Comparison of ENCODE assay signal across 15 mouse cellular contexts in the genomic region with DNA sequence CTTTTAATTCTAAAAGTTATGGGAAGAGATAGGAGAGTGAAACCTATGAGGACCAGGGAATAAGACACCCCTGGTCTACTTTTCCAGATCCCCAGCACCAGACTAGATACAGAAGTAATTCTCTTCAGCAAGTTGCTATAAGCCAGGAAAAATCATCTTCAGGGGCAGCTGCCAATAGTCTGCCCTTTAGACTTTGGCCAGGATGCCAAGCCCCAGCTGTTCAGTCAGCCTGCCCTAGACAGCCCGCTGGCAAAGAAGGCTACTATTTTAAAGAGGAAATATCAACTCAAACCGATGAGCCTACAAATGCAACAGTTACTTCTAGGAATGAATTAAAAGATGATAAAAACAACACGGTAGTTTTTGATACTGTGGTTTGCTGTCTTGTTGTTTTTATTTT.
DNase-seq lines count a peak whose midpoint lies in the region; ATAC-seq and TF ChIP-seq lines count a peak whose summit lies in the region.
"Had no signal": no experiment of that assay in that cellular context is flagged by ENCODE, and none has a peak within 500 bp of the region (broad histone marks: within the 10 kb centered on the region; RNA-seq: fewer than 3 reads in every experiment).

No protein-coding gene starts in this region.

- no peaks in the 10 kb centered on the region for H3K9me3 ChIP-seq in forebrain, postnatal 0 days (ENCODE audit: low read length)
- no peaks in the 10 kb centered on the region for H3K9me3 ChIP-seq in forebrain, embryonic 14.5 days (replicated peaks; ENCODE audit: control insufficient read depth, low read length)
- H3K9me3 ChIP-seq in kidney, embryonic 15.5 days (replicated peaks) = no peaks in the 10 kb centered on the region
- H3K9me3 ChIP-seq: neural tube, embryonic 13.5 days had no signal

- no peak overlapping the region for H3K4me3 ChIP-seq in forebrain, postnatal 0 days (ENCODE audit: low read depth, low read length)
- no peak overlapping the region for H3K4me3 ChIP-seq in forebrain, embryonic 14.5 days (ENCODE audit: low read depth, low read length)
- no peak overlapping the region for H3K4me3 ChIP-seq in kidney, adult 2 months (ENCODE audit: insufficient read depth, low read depth, low read length)
- H3K4me3 ChIP-seq in kidney, embryonic 15.5 days (replicated peaks) = no peak overlapping the region
- H3K4me3 ChIP-seq in thymus, adult 2 months (ENCODE audit: control insufficient read depth, insufficient read depth, low read length) = no peak overlapping the region
- H3K4me3 ChIP-seq: heart, adult 2 months; neural tube, embryonic 13.5 days had no signal

- intact Hi-C loops in gastrocnemius, postnatal 14 days (cut with DNase I; ENCODE audit: low total_unique reads) = no loop called here

- no peaks in the 10 kb centered on the region for H3K36me3 ChIP-seq in forebrain, postnatal 0 days (ENCODE audit: insufficient read depth)
- H3K36me3 ChIP-seq in forebrain, embryonic 14.5 days (ENCODE audit: control insufficient read depth, insufficient read depth, low read length) = no peaks in the 10 kb centered on the region
- no peaks in the 10 kb centered on the region for H3K36me3 ChIP-seq in kidney, adult 2 months (ENCODE audit: control insufficient read depth, insufficient read depth, low read length)
- H3K36me3 ChIP-seq in kidney, embryonic 15.5 days = no peaks in the 10 kb centered on the region
- H3K36me3 ChIP-seq in thymus, adult 2 months (ENCODE audit: control insufficient read depth, insufficient read depth, low read length) = no peaks in the 10 kb centered on the region
- H3K36me3 ChIP-seq: neural tube, embryonic 13.5 days had no signal

- H3K27me3 ChIP-seq in forebrain, postnatal 0 days (ENCODE audit: insufficient read depth, low read length) = no peaks in the 10 kb centered on the region
- H3K27me3 ChIP-seq in forebrain, embryonic 14.5 days (replicated peaks; ENCODE audit: control insufficient read depth, insufficient read depth, low read length) = no peaks in the 10 kb centered on the region
- no peaks in the 10 kb centered on the region for H3K27me3 ChIP-seq in kidney, adult 2 months (replicated peaks; ENCODE audit: control insufficient read depth, insufficient read depth, low read length)
- no peaks in the 10 kb centered on the region for H3K27me3 ChIP-seq in kidney, embryonic 15.5 days
- no peaks in the 10 kb centered on the region for H3K27me3 ChIP-seq in thymus, adult 2 months (ENCODE audit: control insufficient read depth, insufficient read depth, low read length)
- H3K27me3 ChIP-seq: neural tube, embryonic 13.5 days had no signal

- WGBS in forebrain, postnatal 0 days = 66% methylated on average over 3 of the region's 3 CpGs
- WGBS in forebrain, embryonic 14.5 days = 82% methylated on average over 3 of the region's 3 CpGs
- WGBS in kidney, adult 2 months = 56% methylated on average over 3 of the region's 3 CpGs
- 77% methylated on average over 3 of the region's 3 CpGs for WGBS in kidney, embryonic 15.5 days
- WGBS in thymus, adult 2 months = 87% methylated on average over 3 of the region's 3 CpGs

- H3K27ac ChIP-seq in forebrain, postnatal 0 days (ENCODE audit: low read depth, low read length) = no peak overlapping the region
- no peak overlapping the region for H3K27ac ChIP-seq in forebrain, embryonic 14.5 days (ENCODE audit: low read depth, low read length)
- H3K27ac ChIP-seq in kidney, adult 2 months (ENCODE audit: insufficient read depth, low read depth, low read length) = no peak overlapping the region
- H3K27ac ChIP-seq in kidney, embryonic 15.5 days = no peak overlapping the region
- no peak overlapping the region for H3K27ac ChIP-seq in thymus, adult 2 months (ENCODE audit: control insufficient read depth, insufficient read depth, low read length)
- H3K27ac ChIP-seq: heart, adult 2 months; neural tube, embryonic 13.5 days had no signal

- no peak overlapping the region for H3K4me2 ChIP-seq in forebrain, postnatal 0 days (ENCODE audit: low read depth)
- no peak overlapping the region for H3K4me2 ChIP-seq in forebrain, embryonic 14.5 days (ENCODE audit: low read length)
- no peak overlapping the region for H3K4me2 ChIP-seq in kidney, embryonic 15.5 days
- H3K4me2 ChIP-seq: midbrain, embryonic 11.5 days; neural tube, embryonic 13.5 days had no signal

- peak; percentile 11 for DNase-seq in forebrain, postnatal 0 days
- DNase-seq in forebrain, embryonic 14.5 days (ENCODE audit: low spot score) = no peak
- peak; percentile 79 for DNase-seq in kidney, adult 2 months
- DNase-seq in gastrocnemius, postnatal 14 days = peak; percentile 16
- DNase-seq in kidney, postnatal 14 days = peak; percentile 40
- no peak for DNase-seq in thymus, adult 2 months
- DNase-seq: heart, adult 2 months; heart, postnatal 4 days; spleen, adult 18-20 months; thymus, postnatal 36 days had no signal

- no peak overlapping the region for H3K9ac ChIP-seq in forebrain, postnatal 0 days
- no peak overlapping the region for H3K9ac ChIP-seq in forebrain, embryonic 14.5 days (ENCODE audit: low read length)
- H3K9ac ChIP-seq in kidney, embryonic 15.5 days = no peak overlapping the region
- H3K9ac ChIP-seq: neural tube, embryonic 13.5 days had no signal

- TF ChIP-seq POLR2A in kidney, adult 2 months (IDR thresholded peaks at IDR 0.05; ENCODE audit: low read depth, low read length) = no peak
- no peak for TF ChIP-seq POLR2A in thymus, adult 2 months (IDR thresholded peaks at IDR 0.05; ENCODE audit: control insufficient read depth, extremely low read depth, insufficient read depth, low read length, poor library complexity)

- ATAC-seq in forebrain, postnatal 0 days = no peak; the same call in 1 of the 2 replicates
- ATAC-seq in forebrain, embryonic 14.5 days = no peak
- no peak for ATAC-seq in kidney, embryonic 15.5 days (replicated peaks; ENCODE audit: low FRiP score)
- ATAC-seq: forebrain, embryonic 16.5 days; lung, postnatal 0 days had no signal

- no peaks in the 10 kb centered on the region for H3K4me1 ChIP-seq in forebrain, postnatal 0 days (ENCODE audit: insufficient read depth)
- H3K4me1 ChIP-seq in forebrain, embryonic 14.5 days (ENCODE audit: control insufficient read depth, insufficient read depth, low read length) = no peaks in the 10 kb centered on the region
- H3K4me1 ChIP-seq in kidney, adult 2 months (ENCODE audit: control insufficient read depth, insufficient read depth, low read length) = no peaks in the 10 kb centered on the region
- no peaks in the 10 kb centered on the region for H3K4me1 ChIP-seq in kidney, embryonic 15.5 days
- no peaks in the 10 kb centered on the region for H3K4me1 ChIP-seq in thymus, adult 2 months (replicated peaks; ENCODE audit: control insufficient read depth, insufficient read depth, low read length)
- H3K4me1 ChIP-seq: neural tube, embryonic 13.5 days had no signal

- TF ChIP-seq CTCF in forebrain, postnatal 0 days (IDR thresholded peaks at IDR 0.05; ENCODE audit: low read depth) = no peak
- TF ChIP-seq CTCF in kidney, adult 2 months (conservative IDR thresholded peaks at IDR 0.05; ENCODE audit: insufficient read depth, insufficient read length, low read depth, low read length) = no peak
- TF ChIP-seq CTCF in thymus, adult 2 months (IDR thresholded peaks at IDR 0.05; ENCODE audit: borderline replicate concordance, control insufficient read depth, extremely low read depth, insufficient read depth, low read length, poor library complexity) = no peak

Comparison
In these comparisons a context has a peak if more than half of its experiments do, and no peak if none do; other contexts are left out.
1. DNase-seq: peak in forebrain, postnatal 0 days (single experiment), kidney, adult 2 months (single experiment), gastrocnemius, postnatal 14 days (single experiment) and kidney, postnatal 14 days (single experiment); none in forebrain, embryonic 14.5 days (single experiment) and thymus, adult 2 months (single experiment).